Mouse (Mus musculus) hindbrain, embryonic 16.5 days (tissue): Measurements from ENCODE around the gene Ret. TPM values are rescaled to one million over a fixed set of nuclear protein-coding genes. Genes with fewer than 3 reads are reported as not detected.

Experiments
- ATAC-seq: fragments of 200-750 bp; cut with Nextera tagmentation; 2 replicates; pipeline ENCODE4 v1.8.0; 2017; ENCODE audit warnings: moderate TSS enrichment, moderate library complexity
- H3K27ac ChIP-seq: fragments of 300-500 bp; sonication (generic); 2 replicates; pipeline ENCODE4 v1.5.1; 2014; ENCODE audit warnings: low read depth, mild to moderate bottlenecking, control low read depth, low read length, moderate library complexity
- H3K27me3 ChIP-seq: fragments of 300-500 bp; sonication (generic); replicated peaks from 2 replicates; pipeline ENCODE4 v1.6.1; 2014; ENCODE audit warnings: low read length; ENCODE audit not compliant: control insufficient read depth, insufficient read depth
- H3K36me3 ChIP-seq: fragments of 300-500 bp; sonication (generic); 2 replicates; pipeline ENCODE4 v1.6.1; 2014; ENCODE audit warnings: mild to moderate bottlenecking, low read length, moderate library complexity, mixed read lengths; ENCODE audit not compliant: control insufficient read depth, insufficient read depth
- H3K4me1 ChIP-seq: fragments of 300-500 bp; sonication (generic); 2 replicates; pipeline ENCODE4 v1.6.1; 2014; ENCODE audit warnings: low read depth, low read length; ENCODE audit not compliant: control insufficient read depth, insufficient read depth
- H3K4me2 ChIP-seq: fragments of 300-500 bp; sonication (generic); 2 replicates; pipeline ENCODE4 v1.6.1; 2014; ENCODE audit warnings: mild to moderate bottlenecking, low read length, control low read depth, moderate library complexity
- H3K4me3 ChIP-seq: fragments of 300-500 bp; sonication (generic); 2 replicates; pipeline ENCODE4 v1.5.1; 2014; ENCODE audit warnings: mild to moderate bottlenecking, low read length, control low read depth, moderate library complexity
- H3K9ac ChIP-seq: fragments of 300-500 bp; sonication (generic); 2 replicates; pipeline ENCODE4 v1.6.1; 2014; ENCODE audit warnings: low read depth, mild to moderate bottlenecking, control low read depth, low read length, moderate library complexity
- H3K9me3 ChIP-seq: fragments of 300-500 bp; sonication (generic); 2 replicates; pipeline ENCODE4 v1.6.1; 2014; ENCODE audit warnings: mild to moderate bottlenecking, low read length, moderate library complexity; ENCODE audit not compliant: control insufficient read depth
- WGBS: fragments of 180-500 bp; shearing (Covaris S2); extraction: QIAGEN DNeasy Blood & Tissue Kit; methylation state at CpG from one replicate; pipeline ENCODE4 v1.1.7; 2014; 5-methylcytosine and 5-hydroxymethylcytosine counted together
- polyA plus RNA-seq: library from polyadenylated mRNA; unstranded; fragments of >200 nt; fragmentation: Nextera tagmentation; extraction: Ambion mirVana; gene quantifications from 2 replicates; pipeline ENCODE4 v1.2.1, GENCODE M21; 2015

Gene Ret
- polyA plus RNA-seq, 1 experiment from 2014 or later = 17.6 TPM

DNA sequence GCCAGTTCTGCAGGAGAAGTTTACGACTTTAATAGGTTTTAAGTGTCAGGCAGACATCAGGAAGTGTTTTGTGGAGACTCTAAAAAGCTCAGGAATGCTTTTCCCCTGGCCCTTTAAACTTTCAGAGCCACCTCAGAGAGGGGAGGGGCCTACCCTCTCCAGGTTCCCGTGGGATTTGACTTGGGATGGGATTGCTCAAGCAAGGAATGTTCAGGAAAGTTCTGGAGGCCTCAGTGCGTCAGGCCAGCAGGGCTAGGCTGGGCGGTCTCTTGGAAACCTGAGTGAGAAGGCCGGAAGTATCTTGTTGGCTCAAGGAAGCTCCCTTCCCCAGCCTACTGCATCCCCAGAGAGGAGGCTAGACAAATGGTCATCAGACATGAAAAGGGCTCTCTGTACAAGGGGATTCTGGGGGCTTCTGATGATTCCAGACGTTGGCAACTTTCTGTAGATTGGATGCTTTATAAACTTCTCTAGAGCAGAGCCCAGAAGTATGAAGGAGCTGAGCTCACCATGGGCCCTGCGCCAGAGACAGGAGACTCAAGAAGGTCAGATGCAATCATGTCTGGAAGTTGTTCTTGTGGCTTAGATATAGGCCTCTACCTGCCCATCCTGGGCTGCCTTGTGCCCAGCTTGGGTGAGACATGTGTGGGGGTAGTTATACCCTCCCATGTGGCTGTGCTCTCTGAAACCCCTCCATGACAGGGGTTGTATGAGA lies 7.8 kb upstream of the Ret start:
- H3K36me3 ChIP-seq = no peaks in the 10 kb centered on the region
- no peak overlapping the region for H3K9ac ChIP-seq
- H3K4me1 ChIP-seq = no peaks in the 10 kb centered on the region
- H3K4me2 ChIP-seq = no peak overlapping the region
- no peaks in the 10 kb centered on the region for H3K9me3 ChIP-seq
- no peak for ATAC-seq
- no peak overlapping the region for H3K4me3 ChIP-seq
- no peak overlapping the region for H3K27ac ChIP-seq
- WGBS = 57% methylated on average over 7 of the region's 7 CpGs
- H3K27me3 ChIP-seq = no peaks in the 10 kb centered on the region

DNA sequence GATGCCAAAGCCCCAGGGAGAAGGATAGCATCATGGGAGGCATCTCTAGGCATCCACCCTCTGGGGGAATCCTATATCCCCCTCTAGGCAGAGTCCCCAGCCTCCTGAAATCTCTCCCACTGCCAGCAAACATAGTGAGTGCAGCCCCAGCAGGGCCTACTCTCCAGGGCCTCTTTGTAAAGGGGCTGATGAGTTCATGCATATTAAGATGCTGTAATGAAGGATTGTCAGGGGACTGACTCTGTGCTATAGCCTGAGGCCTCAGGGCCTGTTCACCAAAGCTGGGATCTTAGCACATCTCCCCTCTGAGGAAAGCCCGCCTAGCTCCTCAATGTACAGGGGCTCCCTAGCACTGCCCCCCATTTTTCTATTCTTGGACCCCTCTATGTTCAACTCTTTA lies 6.6 kb upstream of the Ret start:
- Histone ChIP-seq H3K4me3 (no peak overlapping the region), H3K9ac (no peak overlapping the region; the same call in 1 of the 2 replicates), H3K9me3 (no peaks in the 10 kb centered on the region), H3K27ac (no peak overlapping the region), H3K4me1 (no peaks in the 10 kb centered on the region), H3K27me3 (peaks cover 5% of the 10 kb centered on the region), H3K36me3 (no peaks in the 10 kb centered on the region), H3K4me2 (no peak overlapping the region)
- peak; percentile 42; the same call in 1 of the 2 replicates for ATAC-seq
- WGBS = 67% methylated on average over 1 of the region's 1 CpGs

DNA sequence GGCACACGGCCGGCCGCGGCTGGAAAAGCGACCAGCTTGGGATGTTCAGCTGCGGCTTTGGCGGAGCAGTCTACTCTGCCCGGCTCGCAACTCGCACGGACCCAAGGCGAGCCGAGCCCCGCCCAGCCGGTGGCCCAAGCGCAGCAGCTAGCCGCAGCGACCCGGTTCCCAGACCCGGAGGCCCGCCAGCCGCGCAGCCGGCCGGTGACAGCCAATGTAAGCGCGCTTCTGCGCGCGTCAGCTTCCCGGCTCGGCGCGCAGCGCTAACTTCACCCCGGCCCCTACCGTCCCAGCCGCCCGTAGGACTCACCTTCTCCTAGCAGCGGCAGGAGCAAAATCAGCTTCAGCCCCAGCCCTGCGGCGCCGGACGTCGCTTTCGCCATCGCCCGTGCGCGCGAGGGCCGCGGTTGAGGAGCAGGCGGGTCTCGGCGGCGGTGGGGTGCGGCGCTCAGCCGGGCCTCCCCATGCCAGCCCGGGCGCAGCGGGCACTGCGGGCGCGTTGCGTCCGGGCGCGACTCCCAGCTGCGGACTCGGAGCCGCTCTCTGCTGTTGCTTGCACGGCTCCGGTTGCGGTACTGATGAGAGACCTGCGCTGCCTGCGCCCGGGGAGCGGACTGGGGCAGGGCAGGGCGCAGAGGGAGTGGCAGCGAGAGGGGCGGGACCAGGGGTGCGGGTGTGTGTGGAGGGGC lies 623 bp downstream of the Ret start:
- H3K9me3 ChIP-seq = no peaks in the 10 kb centered on the region
- under 1% methylated on average over 82 of the region's 84 CpGs for WGBS
- H3K4me2 ChIP-seq = peak overlapping the region; percentile 83
- peak overlapping the region; percentile 75 for H3K9ac ChIP-seq
- H3K27ac ChIP-seq = peak overlapping the region; percentile 32; the same call in 1 of the 2 replicates
- peaks cover 5% of the 10 kb centered on the region; the same call in 1 of the 2 replicates for H3K4me1 ChIP-seq
- no peaks in the 10 kb centered on the region for H3K36me3 ChIP-seq
- H3K27me3 ChIP-seq = peaks cover 14% of the 10 kb centered on the region
- peak overlapping the region; percentile 80 for H3K4me3 ChIP-seq
- ATAC-seq = peak; percentile 63

DNA sequence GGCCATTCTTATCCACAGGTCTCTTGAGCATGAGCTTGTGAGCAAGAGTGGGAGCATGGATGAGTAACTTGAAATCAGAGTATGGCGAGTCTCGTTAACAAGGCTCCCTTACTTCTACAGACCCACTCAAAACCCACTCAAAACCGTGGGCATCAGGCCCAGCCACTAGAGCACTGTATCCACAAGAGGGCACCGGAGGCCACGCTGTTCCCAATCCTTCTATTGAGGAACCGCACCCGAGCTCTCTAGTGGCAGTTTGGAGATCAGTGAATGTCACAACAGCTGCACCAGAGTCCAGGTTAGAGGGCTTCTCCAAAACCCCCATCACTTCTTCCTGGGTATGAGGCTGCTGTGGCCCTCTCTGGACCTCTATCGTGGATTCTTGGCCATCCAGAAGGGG lies 2.4 kb downstream of the Ret start:
- 25% methylated on average over 8 of the region's 8 CpGs for WGBS

DNA sequence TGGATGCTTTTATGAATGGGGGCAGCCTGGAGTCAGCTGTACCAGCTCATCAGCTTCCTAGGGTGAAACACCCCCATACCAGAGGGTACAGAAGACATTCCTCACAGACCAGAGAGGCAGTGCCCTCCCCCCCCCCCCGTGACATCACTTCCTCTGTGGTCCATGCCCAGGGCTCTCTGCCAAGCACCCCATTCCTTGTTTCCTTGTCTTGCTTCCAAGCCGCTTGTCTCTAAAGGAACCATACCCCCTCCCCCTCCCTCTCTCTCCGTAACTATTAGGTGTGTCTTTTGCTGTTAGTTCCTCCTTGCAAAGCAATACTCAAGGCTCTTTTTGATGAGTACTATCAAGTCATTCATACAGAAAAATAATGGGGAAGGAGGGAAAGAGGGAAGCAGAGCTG lies 4.6 kb downstream of the Ret start:
- no peaks in the 10 kb centered on the region for H3K36me3 ChIP-seq
- no peak overlapping the region for H3K4me3 ChIP-seq
- H3K9me3 ChIP-seq = no peaks in the 10 kb centered on the region
- no peak overlapping the region for H3K9ac ChIP-seq
- no peak overlapping the region for H3K27ac ChIP-seq
- H3K27me3 ChIP-seq = peaks cover 2% of the 10 kb centered on the region
- ATAC-seq = no peak
- peaks cover 5% of the 10 kb centered on the region; the same call in 1 of the 2 replicates for H3K4me1 ChIP-seq
- WGBS = 47% methylated on average over 3 of the region's 3 CpGs
- no peak overlapping the region for H3K4me2 ChIP-seq

More for the DNA sequence above, 2.4 kb downstream of the Ret start:
- ATAC-seq = peak; percentile 55
- Histone ChIP-seq H3K9ac (peak overlapping the region; percentile 20; the same call in 1 of the 2 replicates), H3K27ac (no peak overlapping the region), H3K4me3 (peak overlapping the region; percentile 80), H3K9me3 (no peaks in the 10 kb centered on the region), H3K4me2 (peak overlapping the region; percentile 83), H3K4me1 (peaks cover 5% of the 10 kb centered on the region; the same call in 1 of the 2 replicates), H3K36me3 (no peaks in the 10 kb centered on the region), H3K27me3 (peaks cover 14% of the 10 kb centered on the region)

DNA sequence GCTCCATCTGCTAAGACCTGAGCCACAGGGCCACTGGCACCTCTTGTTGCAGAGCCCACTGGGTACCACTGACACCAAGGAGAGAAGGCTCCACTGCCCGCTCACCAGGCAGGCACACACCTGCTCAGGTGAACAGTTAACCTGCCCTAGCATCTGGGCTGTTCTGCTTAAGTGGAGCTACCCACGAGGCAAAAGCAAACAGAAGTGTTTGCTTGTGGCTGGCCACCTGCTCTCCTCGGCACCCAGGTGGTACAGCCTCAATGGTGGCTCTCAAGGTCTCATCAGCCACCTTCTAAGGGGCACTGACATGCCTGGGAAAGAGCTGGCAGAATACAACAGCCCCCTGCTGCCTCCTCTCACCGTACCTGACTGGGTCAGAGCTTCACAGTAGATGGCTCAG lies 5.3 kb downstream of the Ret start:
- H3K9ac ChIP-seq = no peak overlapping the region
- ATAC-seq = no peak
- peaks cover 2% of the 10 kb centered on the region for H3K27me3 ChIP-seq
- H3K4me1 ChIP-seq = peaks cover 5% of the 10 kb centered on the region; the same call in 1 of the 2 replicates
- H3K4me2 ChIP-seq = no peak overlapping the region
- no peaks in the 10 kb centered on the region for H3K9me3 ChIP-seq
- WGBS = 63% methylated on average over 4 of the region's 4 CpGs
- no peaks in the 10 kb centered on the region for H3K36me3 ChIP-seq
- no peak overlapping the region for H3K4me3 ChIP-seq
- no peak overlapping the region for H3K27ac ChIP-seq

DNA sequence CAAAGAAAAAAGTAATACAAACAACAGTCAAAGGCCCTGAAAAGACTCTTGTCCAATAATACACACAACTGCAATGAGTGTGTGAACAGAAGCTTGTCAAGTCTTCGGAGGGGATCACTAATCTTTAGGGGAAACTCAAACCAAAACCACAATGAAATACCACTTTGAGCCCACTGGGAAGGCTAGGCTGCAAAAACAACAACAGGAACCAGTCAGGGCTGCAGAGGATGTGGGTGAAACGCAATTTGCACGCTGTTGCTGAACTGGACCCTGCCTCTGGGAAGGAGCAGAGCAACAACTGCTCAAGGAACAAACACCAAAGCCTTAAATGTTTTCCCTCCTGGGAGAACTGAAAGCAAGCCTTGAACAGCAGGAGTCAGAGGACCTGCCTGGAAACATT lies 7.8 kb downstream of the Ret start:
- WGBS = 70% methylated on average over 3 of the region's 3 CpGs
- Histone ChIP-seq H3K4me1 (no peaks in the 10 kb centered on the region), H3K4me3 (no peak overlapping the region), H3K36me3 (no peaks in the 10 kb centered on the region), H3K4me2 (no peak overlapping the region), H3K27ac (no peak overlapping the region), H3K9ac (no peak overlapping the region), H3K9me3 (no peaks in the 10 kb centered on the region), H3K27me3 (0 out of 2 replicates have a peak, but pooled peaks cover 2% of the 10 kb centered on the region)
- ATAC-seq = no peak

DNA sequence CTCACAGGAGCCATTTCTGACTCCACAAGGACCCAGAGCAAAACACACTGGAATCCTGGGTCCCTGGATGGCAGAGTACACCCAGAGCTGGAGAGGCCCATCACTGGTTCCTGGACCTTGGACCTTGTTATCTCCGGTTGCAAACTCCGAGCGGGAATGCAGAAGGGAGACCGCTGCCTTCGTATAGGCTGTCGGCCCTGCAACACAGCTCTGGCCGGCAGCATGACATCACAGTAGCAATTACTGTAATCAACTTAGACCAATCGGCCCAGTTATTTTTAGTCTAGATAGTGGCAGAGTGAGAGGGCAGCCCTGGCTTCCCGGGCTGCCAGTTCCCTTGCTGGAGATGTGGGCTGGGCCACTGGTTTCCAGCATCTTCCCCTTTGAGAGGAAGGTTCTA lies 8.9 kb downstream of the Ret start:
- Histone ChIP-seq H3K9ac (no peak overlapping the region), H3K4me3 (no peak overlapping the region), H3K27ac (no peak overlapping the region), H3K36me3 (no peaks in the 10 kb centered on the region), H3K4me1 (no peaks in the 10 kb centered on the region), H3K4me2 (no peak overlapping the region), H3K9me3 (no peaks in the 10 kb centered on the region), H3K27me3 (no peaks in the 10 kb centered on the region)
- WGBS = 90% methylated on average over 9 of the region's 9 CpGs
- no peak for ATAC-seq

DNA sequence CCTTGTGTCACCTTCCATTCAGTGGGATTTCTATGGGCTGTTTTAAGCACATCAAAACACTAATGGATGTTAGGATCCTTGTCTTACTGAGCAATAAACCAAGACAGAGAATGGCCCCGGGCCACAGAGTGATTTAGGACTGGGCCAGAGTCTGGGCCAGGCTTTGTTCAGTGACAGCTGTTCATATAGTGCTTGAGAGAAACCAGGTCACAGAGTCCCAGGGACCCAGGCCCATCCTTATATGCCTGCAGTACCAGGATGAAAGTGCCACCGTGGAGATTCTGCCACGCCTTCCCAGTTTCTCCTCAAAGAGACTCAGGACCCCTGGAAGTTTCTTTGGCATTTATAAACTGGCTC lies 10.3 kb downstream of the Ret start:
- no peaks in the 10 kb centered on the region for H3K9me3 ChIP-seq
- no peak overlapping the region for H3K9ac ChIP-seq
- H3K4me3 ChIP-seq = no peak overlapping the region
- no peaks in the 10 kb centered on the region for H3K36me3 ChIP-seq
- no peak for ATAC-seq
- no peaks in the 10 kb centered on the region for H3K27me3 ChIP-seq
- H3K4me1 ChIP-seq = no peaks in the 10 kb centered on the region
- WGBS = 61% methylated on average over 3 of the region's 3 CpGs
- H3K27ac ChIP-seq = no peak overlapping the region
- no peak overlapping the region for H3K4me2 ChIP-seq
